Mouse (Mus musculus) embryo, embryonic 10.5 days (tissue): ENCODE data around the gene Ccnl2.

ENCODE experiments used
- DNase-seq: peaks from one replicate; pipeline ENCODE4 v3.0.0-alpha.2; 2015; ENCODE audit warnings: low spot score

The Ccnl2 gene

DNA sequence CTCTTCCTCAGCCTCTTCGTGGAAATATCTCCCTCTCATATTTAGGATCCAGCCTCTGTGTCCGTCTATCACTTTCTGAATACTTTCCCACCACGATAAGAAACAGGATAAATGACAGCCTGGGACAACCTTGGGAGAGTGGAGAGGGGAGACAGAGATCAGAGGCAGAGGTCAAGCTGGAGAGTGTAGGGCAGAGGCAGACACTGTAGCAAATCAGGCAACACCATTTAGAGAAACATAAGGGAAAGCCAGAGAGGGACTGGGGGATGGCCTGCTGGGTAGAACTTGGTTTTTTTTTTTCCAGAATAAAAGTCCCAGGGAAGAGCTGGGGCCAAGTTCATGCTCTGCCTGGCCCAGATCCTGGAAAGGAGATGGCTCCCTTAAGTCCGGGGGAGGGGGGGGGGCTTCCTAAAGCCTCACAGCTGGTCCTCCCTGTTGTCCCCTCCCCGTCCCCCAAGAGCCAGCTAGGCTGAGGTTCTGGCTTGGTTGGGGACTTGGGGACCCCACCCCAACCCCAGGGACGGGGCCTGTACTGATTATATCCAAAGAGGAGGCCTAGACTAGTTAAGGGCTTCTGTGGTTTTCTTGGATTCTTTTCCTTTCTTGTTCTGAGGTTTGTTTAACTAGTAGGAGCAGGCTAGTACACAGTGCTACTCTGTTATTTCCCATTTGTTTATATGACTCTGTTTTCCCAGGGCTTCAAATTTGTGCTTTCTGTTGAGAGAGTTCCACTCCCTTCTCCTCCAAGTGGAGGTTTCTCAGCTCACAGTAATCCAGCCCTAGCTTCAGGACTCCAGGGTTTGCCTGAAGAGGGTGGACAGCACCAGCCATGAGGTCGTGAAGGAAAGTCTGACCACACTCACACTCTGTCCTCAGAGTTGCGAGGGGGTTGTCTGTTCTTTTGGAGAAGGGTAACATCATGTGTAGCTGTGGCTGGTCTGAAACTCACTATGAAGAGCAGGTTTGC is 26.2 kb downstream of the Ccnl2 start:
- no peak for DNase-seq

DNA sequence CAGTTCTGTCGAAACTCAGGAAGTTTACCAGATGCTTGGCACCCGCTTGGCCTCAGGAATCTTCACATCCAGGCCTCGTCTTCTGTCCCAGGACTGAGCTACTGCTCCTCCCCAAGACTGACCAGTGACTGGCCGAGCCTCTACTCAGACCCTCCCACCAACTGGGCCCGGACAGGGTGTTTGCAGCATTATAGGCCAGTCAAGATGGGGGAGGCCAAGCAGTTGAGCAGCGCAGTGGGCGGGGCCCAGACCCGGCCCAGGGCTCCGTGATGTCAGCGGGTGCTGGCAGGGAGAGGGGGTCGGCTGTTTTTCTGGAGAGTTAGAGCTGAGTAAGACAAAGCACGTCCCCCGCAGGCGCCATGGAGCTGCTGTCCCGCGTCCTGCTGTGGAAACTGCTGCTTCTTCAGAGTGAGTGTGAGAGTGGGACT is 27.2 kb downstream of the Ccnl2 start, which contains the start of gene Mxra8:
Mxra8 (plus strand) TSS at position 198 of the 428 bp plus-strand sequence.
- DNase-seq: peak; percentile 91

DNA sequence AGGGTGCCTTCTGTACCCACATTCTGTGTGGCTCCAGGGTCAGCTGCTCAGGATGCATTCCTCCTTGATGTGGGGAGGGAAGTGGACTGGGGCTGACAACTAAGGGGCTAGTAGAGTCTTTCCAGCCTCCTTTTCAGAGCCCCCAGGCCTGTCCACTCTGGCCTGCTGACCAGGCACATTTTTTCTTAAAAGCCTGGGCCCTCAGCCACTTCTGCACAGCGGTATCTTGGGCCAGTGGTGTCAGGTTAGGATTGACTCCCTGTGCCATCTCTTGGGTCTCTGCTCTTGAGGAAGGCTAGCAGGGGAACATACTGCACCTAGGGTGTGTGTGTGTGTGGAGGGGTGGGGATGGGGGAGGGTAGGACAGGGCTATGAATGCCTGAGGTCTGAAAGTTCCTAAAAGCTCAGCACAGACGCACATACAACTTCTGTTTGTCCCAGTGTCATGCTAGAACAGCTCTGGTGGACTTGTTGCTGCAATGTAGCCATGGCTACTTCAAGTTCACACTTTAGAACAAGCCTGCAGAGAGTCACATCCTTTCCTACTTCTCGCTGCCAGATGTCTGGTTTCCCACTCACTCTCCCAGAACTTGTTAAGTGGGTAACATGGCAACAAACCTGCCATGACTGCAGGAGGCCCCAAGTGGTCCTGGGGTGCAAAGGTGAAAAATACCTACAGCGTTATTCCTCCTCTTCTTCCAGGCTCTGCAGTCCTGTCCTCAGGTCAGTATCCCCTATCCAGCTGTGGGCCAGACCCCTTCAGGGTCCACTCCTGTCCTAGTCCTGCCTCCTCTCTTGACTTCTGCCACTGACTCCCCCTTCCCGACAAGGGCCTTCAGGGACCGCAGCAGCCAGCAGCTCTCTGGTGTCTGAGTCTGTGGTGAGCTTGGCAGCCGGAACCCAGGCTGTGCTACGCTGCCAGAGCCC is 28.1 kb downstream of the Ccnl2 start:
- DNase-seq: peak; percentile 29

- DNase-seq: peak; percentile 81
These were observed 28.7 kb downstream of the Ccnl2 start for GRCm38 (mm10) chr4:155841003-155841454.

- DNase-seq: no peak
These were observed 29.5 kb downstream of the Ccnl2 start for GRCm38 (mm10) chr4:155841651-155842270.

- DNase-seq: no peak
These were observed 30.9 kb downstream of the Ccnl2 start for GRCm38 (mm10) chr4:155843231-155843630.

GRCm38 (mm10) chr4:155846871-155847578 is 34.7 kb downstream of the Ccnl2 start, which contains the start of gene Dvl1:
Dvl1 (plus strand) TSS chr4:155847402.
- DNase-seq: peak; percentile 91

DNA sequence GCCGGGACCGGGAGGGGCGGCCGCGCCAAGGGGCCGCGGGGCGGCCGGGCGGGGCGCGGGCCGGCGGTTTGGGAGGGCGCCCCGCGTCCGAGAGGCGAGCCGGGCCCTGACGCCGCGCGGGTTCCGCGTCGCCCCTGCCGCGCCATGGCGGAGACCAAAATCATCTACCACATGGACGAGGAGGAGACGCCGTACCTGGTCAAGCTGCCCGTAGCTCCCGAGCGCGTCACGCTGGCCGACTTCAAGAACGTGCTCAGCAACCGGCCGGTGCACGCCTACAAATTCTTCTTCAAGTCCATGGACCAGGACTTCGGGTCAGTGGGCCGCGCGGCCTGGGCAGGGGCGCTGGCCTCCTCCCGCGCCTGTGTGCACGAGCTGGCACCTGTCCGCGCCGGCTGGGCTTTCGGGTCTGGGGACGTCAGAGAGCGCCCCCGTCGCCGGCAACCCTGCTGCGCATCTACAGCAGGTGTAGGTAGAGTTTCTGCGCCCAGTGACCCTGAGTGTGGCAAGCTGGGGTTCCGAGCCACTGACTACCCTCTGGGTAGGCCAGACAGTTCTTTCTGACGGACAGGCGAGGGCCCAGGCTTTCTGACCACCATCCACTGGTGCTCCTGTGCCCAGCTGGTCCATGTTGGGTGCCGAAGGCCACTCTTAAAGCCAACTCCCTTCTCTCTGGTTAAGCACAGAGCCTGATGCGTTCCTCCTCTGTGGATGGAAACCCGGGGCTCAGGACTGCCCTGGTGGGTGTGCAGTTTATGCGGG is 35.5 kb downstream of the Ccnl2 start:
- DNase-seq: peak; percentile 37

GRCm38 (mm10) chr4:155848434-155849095 is 36.3 kb downstream of the Ccnl2 start:
- peak; percentile 22 for DNase-seq

DNA sequence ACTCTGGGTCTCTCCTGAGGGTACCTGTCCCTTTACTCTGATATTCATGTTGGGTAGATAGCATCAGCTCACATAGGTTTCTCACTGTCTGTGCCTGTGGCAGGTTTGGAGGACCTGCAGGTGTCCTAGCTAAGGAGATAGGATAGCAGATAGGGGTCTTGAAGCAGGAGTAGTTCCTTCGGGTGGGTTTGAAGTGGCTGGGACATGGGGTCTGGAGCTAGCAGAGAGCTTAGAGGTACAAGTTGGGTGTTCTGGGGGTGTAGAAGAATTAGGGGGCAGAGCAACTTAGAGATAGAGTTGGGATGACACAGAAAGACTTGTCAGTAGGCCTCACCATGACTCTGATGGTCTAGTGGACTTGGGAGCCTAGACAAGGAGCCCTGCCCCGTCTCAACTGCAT is 37.1 kb downstream of the Ccnl2 start:
- DNase-seq: no peak

GRCm38 (mm10) chr4:155849792-155850451 is 37.6 kb downstream of the Ccnl2 start:
- no peak for DNase-seq

DNA sequence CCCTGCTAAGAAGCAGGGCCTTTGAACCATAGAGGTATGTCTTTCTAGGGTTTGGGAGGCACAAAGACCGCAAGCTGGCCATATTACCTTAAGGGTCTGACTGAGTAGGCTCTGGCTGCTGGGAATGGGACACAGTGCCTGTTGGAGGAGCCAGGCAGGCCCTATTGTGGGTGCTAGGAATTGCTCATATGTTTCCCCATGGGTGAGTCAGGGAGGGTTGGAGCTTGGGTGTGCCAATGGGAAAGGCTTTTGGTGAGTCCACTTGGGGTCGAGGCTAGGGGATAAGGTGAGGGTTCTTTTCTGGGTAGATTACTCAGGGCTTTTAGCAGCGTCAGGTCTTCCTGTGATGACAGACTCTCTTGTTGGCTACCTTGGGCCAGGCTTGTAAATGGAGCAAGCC is 39.1 kb downstream of the Ccnl2 start:
- no peak for DNase-seq

GRCm38 (mm10) chr4:155851951-155852411 is 39.7 kb downstream of the Ccnl2 start:
- no peak for DNase-seq

DNA sequence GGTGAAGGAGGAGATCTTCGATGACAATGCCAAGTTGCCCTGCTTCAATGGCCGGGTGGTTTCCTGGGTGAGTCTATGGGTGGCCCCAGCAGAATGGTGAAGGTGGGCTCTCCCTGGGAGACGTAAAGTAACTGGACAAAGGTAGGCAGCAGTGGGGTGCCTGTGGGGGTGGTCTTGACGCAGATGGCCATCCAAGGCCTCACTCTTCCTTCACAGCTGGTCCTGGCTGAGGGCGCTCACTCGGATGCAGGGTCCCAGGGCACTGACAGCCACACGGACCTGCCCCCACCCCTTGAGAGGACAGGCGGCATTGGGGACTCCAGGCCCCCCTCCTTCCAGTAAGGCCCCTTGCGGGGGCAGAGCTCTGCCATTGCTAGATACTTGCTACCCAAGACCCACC is 41.1 kb downstream of the Ccnl2 start:
- DNase-seq: no peak

DNA sequence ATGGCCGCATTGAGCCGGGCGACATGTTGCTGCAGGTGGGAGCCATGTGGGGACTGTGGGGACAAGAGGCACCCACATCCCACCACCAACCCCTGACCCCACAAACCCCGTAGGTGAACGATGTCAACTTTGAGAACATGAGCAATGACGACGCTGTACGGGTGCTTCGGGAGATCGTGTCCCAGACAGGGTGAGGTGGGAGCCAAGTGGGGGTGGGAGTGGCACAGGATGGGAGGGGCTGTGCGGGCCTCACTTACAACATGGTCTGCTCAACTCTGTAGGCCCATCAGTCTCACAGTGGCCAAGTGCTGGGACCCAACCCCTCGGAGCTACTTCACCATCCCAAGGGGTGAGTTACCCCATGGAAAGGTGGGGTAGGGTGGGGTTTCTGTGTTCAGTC is 42.7 kb downstream of the Ccnl2 start:
- no peak for DNase-seq

GRCm38 (mm10) chr4:155856071-155856470 is 43.8 kb downstream of the Ccnl2 start:
- no peak for DNase-seq

GRCm38 (mm10) chr4:155856881-155857280 is 44.6 kb downstream of the Ccnl2 start:
- no peak for DNase-seq

GRCm38 (mm10) chr4:155859318-155859717 is 47.0 kb downstream of the Ccnl2 start:
- peak; percentile 82 for DNase-seq

DNA sequence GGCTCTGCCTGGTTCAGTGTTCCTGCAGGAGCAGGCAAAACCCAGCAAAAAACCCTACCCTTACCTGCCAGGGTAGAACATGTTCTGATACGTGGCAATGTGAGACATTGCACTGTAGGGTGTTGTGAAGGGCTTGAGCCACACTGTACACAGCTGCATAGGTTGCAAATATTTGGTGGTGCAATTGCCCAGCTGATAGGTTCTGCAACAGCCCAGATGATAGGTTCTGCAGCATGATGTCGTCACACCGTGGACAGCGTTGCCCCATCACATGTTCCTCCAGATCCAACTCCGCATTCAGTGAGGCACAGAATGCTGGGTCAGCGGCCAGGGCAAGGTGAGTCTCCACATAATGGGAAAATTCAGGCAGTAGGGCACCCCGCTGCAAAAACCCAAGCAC is 49.5 kb downstream of the Ccnl2 start:
- DNase-seq: no peak
